Mouse (Mus musculus) spleen, adult 2 months (tissue): Measurements from ENCODE around the gene Tomm40. TPM values are rescaled to one million over a fixed set of nuclear protein-coding genes. Genes with fewer than 3 reads are reported as not detected.
A peak's percentile ranks its signal among the peaks of the same experiment; 100 is the strongest.

ENCODE experiments used
- DNase-seq, 2 experiments: peaks; one replicate each; pipeline versions ENCODE4 v3.0.0 to v3.0.0-alpha.2; 2012 to 2021; ENCODE audit warnings: low spot score in 2 of 2, low read depth in 1 of 2
- H3K27ac ChIP-seq: fragments of 200-500 bp; 2 replicates; pipeline ENCODE4 v1.5.1; 2012; ENCODE audit warnings: low read length, inconsistent platforms; ENCODE audit not compliant: insufficient read depth
- H3K27me3 ChIP-seq: fragments of 200-500 bp; 2 replicates; pipeline ENCODE4 v1.6.1; 2012; ENCODE audit warnings: mild to moderate bottlenecking, moderate library complexity, low read length, inconsistent platforms; ENCODE audit not compliant: control insufficient read depth, insufficient read depth
- H3K36me3 ChIP-seq: fragments of 200-500 bp; 2 replicates; pipeline ENCODE4 v1.6.1; 2012; ENCODE audit warnings: mild to moderate bottlenecking, low read length, inconsistent platforms; ENCODE audit not compliant: control insufficient read depth, insufficient read depth
- H3K4me1 ChIP-seq: fragments of 200-500 bp; 2 replicates; pipeline ENCODE4 v1.6.1; 2011; ENCODE audit warnings: inconsistent platforms; ENCODE audit not compliant: control insufficient read depth, insufficient read depth, insufficient read length
- H3K4me3 ChIP-seq: fragments of 200-500 bp; 2 replicates; pipeline ENCODE4 v1.5.1; 2011; ENCODE audit warnings: mild to moderate bottlenecking, inconsistent platforms; ENCODE audit not compliant: insufficient read depth, insufficient read length; ENCODE audit errors: extremely low read depth
- CTCF ChIP-seq: fragments of 200-500 bp; IDR thresholded peaks from 2 replicates; pipeline ENCODE4 v1.5.1; 2011; ENCODE audit warnings: mild to moderate bottlenecking, inconsistent platforms; ENCODE audit not compliant: insufficient read depth, insufficient read length, insufficient replicate concordance; ENCODE audit errors: extremely low read depth
- POLR2A ChIP-seq: fragments of 200-500 bp; IDR thresholded peaks from 2 replicates; pipeline ENCODE4 v1.6.1; 2011; ENCODE audit warnings: low read depth, low read length, inconsistent platforms
- WGBS: fragments of 180-500 bp; shearing (Covaris S2); methylation state at CpG from one replicate; pipeline ENCODE4 v1.1.7; 2018; 5-methylcytosine and 5-hydroxymethylcytosine counted together
- polyA plus RNA-seq: library from polyadenylated mRNA; depleted of rRNA; stranded (reverse); fragments of >200 nt; gene quantifications from 2 replicates; pipeline ENCODE4 v1.2.3, GENCODE M21; 2012

The Tomm40 gene
- polyA plus RNA-seq, 1 experiment = 51.1 TPM

DNA sequence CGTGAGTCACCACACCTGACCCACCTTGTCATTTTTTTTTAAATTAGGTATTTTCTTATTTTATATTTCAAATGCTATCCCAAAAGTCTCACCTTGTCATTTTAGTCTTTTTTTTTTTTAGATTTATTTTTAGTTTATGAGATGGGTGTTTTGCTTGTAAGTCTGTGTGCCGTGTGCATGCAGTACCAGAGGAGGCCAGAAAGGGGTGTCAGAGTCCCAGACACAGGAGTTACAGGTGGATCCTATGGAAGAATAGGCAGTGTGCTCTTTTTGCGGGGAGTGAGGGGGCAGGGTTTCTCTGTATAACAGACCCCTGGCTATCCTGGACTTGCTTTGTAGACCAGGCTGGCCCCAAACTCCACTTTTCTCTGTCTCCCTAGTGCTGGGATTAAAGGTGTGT lies 23.5 kb upstream of the Tomm40 start:
- no peaks in the 10 kb centered on the region for H3K4me1 ChIP-seq
- no peaks in the 10 kb centered on the region for H3K36me3 ChIP-seq
- no peaks in the 10 kb centered on the region for H3K27me3 ChIP-seq
- no peak overlapping the region for H3K4me3 ChIP-seq
- TF ChIP-seq POLR2A = no peak
- no peak for TF ChIP-seq CTCF
- WGBS = 92% methylated on average over 3 of the region's 3 CpGs
- no peak overlapping the region for H3K27ac ChIP-seq
- DNase-seq = no peak

DNA sequence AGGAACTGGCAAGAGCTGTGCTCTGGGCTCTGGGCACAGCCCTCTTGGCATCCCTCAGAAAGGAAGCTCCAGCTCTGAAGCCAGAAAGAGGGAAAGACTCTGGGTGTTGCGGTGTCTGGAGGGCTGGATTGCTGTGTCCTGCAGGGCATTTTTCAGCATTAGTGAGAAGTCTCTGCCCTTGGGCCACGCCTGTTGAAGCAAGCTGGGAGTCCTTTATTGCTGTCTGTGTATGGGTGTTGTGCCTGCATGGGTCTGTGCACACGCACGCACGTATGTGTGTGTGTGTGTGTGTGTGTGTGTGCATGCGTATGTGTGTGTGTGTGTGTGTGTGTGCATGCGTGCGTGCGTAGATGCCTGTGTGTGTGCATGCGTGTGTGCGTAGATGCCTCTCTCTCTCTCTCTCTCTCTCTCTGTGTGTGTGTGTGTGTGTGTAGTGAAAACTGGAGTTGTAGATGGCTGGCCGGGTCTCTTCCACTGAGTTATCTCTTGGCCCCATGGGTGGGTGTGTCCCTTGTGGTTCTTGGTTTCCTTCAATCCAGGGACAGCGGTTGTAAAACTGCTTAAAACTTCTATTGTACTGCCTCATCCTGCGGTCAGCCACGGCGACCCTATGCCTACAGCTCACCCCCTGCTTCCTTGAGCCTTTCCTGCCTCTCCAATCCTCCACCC lies 21.3 kb upstream of the Tomm40 start:
- H3K27me3 ChIP-seq = no peaks in the 10 kb centered on the region
- H3K4me1 ChIP-seq = no peaks in the 10 kb centered on the region
- H3K27ac ChIP-seq = no peak overlapping the region; the same call in 1 of the 2 replicates
- H3K36me3 ChIP-seq = no peaks in the 10 kb centered on the region
- TF ChIP-seq CTCF = no peak
- TF ChIP-seq POLR2A = no peak
- no peak for DNase-seq
- no peak overlapping the region for H3K4me3 ChIP-seq
- 40% methylated on average over 16 of the region's 16 CpGs for WGBS

DNA sequence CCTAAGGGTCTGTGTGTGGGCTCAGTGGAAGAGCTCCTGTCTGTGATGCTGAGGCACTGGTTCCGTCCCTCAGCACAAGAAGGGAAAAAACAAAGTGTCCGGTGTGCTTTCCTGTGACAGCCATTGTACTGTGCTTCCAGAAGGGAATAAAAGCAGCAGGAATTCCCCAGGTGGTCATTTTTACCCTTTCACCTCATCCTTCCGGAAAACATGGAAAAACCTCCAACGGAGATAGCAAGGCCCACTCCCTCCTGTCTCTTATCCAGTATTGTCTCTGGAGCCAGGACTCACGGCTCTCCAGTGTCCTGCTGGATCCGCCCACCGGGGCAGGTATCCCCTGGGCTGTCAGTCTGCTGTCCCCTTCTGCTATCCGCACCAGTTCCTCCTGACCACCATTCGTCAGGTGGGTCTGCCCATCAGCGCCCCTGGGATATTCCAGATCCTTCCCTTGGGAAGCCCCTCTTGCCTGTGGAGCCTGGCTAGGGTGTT lies 19.0 kb upstream of the Tomm40 start:
- H3K27me3 ChIP-seq = no peaks in the 10 kb centered on the region
- no peaks in the 10 kb centered on the region for H3K4me1 ChIP-seq
- H3K36me3 ChIP-seq = no peaks in the 10 kb centered on the region
- no peak for DNase-seq
- no peak overlapping the region for H3K4me3 ChIP-seq
- no peak overlapping the region for H3K27ac ChIP-seq
- TF ChIP-seq CTCF (no peak), POLR2A (no peak)
- WGBS = 93% methylated on average over 10 of the region's 10 CpGs

DNA sequence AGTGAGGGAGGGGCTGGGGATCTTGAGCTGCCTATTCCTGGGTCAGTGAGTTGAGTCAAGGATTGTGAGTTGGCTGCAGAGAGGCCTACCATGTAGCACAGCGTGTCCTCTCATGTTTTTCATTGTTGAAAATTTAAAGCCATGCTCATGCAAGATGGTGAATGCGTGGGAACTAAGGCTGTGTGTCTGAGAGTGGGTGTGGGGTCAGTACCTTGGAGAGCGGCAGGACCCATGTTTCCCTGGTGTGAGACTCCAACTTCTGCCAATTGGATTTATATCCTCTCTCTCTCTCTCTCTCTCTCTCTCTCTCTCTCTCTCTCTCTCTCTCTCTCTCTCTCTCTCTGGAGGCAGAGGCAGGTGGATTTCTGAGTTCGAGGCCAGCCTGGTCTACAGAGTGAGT lies 11.3 kb upstream of the Tomm40 start:
- no peaks in the 10 kb centered on the region for H3K27me3 ChIP-seq
- DNase-seq = no peak
- WGBS = 94% methylated on average over 4 of the region's 4 CpGs

GRCm38 (mm10) chr7:19724167-19724566 lies 8.9 kb upstream of the Tomm40 start:
- H3K27me3 ChIP-seq = no peaks in the 10 kb centered on the region
- DNase-seq = no peak
- H3K27ac ChIP-seq = no peak overlapping the region
- no peak overlapping the region for H3K4me3 ChIP-seq
- H3K36me3 ChIP-seq = no peaks in the 10 kb centered on the region
- TF ChIP-seq POLR2A (no peak), CTCF (no peak)
- 93% methylated on average over 12 of the region's 12 CpGs for WGBS
- H3K4me1 ChIP-seq = no peaks in the 10 kb centered on the region

More for the DNA sequence above, 11.3 kb upstream of the Tomm40 start:
- Histone ChIP-seq H3K27ac (no peak overlapping the region), H3K4me3 (no peak overlapping the region), H3K36me3 (no peaks in the 10 kb centered on the region), H3K4me1 (no peaks in the 10 kb centered on the region)
- TF ChIP-seq CTCF = no peak
- no peak for TF ChIP-seq POLR2A

GRCm38 (mm10) chr7:19722754-19723195 lies 7.5 kb upstream of the Tomm40 start:
- Histone ChIP-seq H3K4me3 (no peak overlapping the region), H3K4me1 (no peaks in the 10 kb centered on the region), H3K27me3 (no peaks in the 10 kb centered on the region), H3K36me3 (no peaks in the 10 kb centered on the region), H3K27ac (peak overlapping the region; percentile 33; the same call in 1 of the 2 replicates)
- no peak for DNase-seq
- WGBS = 73% methylated on average over 6 of the region's 6 CpGs
- TF ChIP-seq CTCF (no peak), POLR2A (no peak)

DNA sequence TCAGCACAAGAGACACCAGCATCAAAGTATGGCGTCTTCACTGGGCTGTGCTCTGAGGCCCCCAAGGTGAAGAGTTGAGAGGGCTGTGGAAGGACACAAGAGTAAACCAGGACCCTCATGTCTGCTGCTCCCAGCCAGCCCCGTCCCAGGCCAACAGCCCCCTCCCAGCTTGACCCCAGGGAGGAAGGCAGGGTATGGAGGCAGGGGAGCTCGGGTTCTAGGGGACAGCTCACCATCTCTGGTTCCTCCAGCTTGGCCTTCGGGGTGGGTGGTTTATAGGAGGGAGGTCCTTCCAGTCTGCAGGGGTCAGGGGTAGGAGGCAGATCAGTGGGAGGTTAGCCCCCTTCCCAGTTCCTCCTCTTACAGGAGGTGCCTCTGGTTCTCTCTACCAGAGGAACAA lies 4.0 kb upstream of the Tomm40 start:
- no peak for DNase-seq
- TF ChIP-seq CTCF (no peak), POLR2A (no peak)
- H3K27me3 ChIP-seq = no peaks in the 10 kb centered on the region
- peaks cover 5% of the 10 kb centered on the region; the same call in 1 of the 2 replicates for H3K4me1 ChIP-seq
- H3K27ac ChIP-seq = no peak overlapping the region
- H3K4me3 ChIP-seq = no peak overlapping the region
- no peaks in the 10 kb centered on the region for H3K36me3 ChIP-seq
- 87% methylated on average over 4 of the region's 4 CpGs for WGBS
